Mouse (Mus musculus) G1E (cell line): ENCODE results near the gene Myo5a.

Source experiments
- CTCF ChIP-seq: IDR thresholded peaks from 2 replicates; pipeline ENCODE4 v1.5.1; 2012; ENCODE audit warnings: low read depth, low read length, inconsistent platforms, mixed read lengths
- GATA1 ChIP-seq: IDR thresholded peaks from 2 replicates; pipeline ENCODE4 v1.6.1; 2012; ENCODE audit warnings: borderline replicate concordance, low read length, inconsistent platforms, mixed read lengths
- GATA2 ChIP-seq: IDR thresholded peaks from 2 replicates; pipeline ENCODE4 v1.6.1; 2012; ENCODE audit warnings: low read depth, low read length, inconsistent platforms, borderline replicate concordance
- POLR2AphosphoS5 ChIP-seq: IDR thresholded peaks from 2 replicates; pipeline ENCODE4 v1.6.1; 2012; ENCODE audit warnings: low read depth, low read length, inconsistent platforms; ENCODE audit not compliant: insufficient replicate concordance

DNA sequence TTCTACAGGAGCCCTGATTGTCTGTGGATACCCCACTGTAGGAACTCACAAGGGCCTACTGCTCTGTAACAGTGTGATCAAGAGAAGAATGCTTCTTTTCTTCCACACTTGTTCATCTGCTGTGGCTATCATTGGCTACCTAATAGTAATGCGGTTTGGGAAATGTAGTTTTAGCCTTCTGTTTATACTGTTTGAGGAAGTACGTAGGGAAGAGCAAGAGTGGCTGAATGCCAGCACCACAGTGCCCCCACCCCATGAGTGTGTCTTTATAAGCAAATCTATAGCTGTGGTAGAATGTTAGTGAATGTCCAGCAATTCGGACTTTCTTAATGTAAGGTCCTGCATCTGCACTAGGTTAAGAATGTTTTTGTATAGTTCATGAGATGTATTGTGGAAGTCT is 21.7 kb upstream of the Myo5a start:
- TF ChIP-seq CTCF: no peak
- TF ChIP-seq GATA1: no peak
- TF ChIP-seq GATA2: no peak
- TF ChIP-seq POLR2AphosphoS5: no peak
